Mouse (Mus musculus) gastrocnemius, postnatal 14 days (tissue): Measurements from ENCODE around the gene Itpk1. TPM values are rescaled to one million over a fixed set of nuclear protein-coding genes. Genes with fewer than 3 reads are reported as not detected.

ENCODE experiments used
- DNase-seq: peaks from one replicate; pipeline ENCODE4 v3.0.0; 2021; ENCODE audit warnings: mixed read lengths
- intact Hi-C: fragments of 180-260 bp; cut with DNase I; formaldehyde crosslinking; loops from one replicate; pipeline ENCODE4 v1.15.1; 2025; ENCODE audit warnings: low total_unique reads
- total RNA-seq, 2 experiments: library from RNA; stranded (reverse); gene quantifications; 2 replicates each; pipeline ENCODE4 v1.2.3; 2021

Gene Itpk1
- total RNA-seq, 2 experiments from 2014 or later, result 6.4 to 8.4 TPM

- DNase-seq, result no peak
- intact Hi-C loops, result loop anchor here (5.0 kb wide), 1 partner anchor 142 kb away; no protein-coding TSS in a partner anchor
Measured at GRCm38 (mm10) chr12:102719552-102720315, 15.0 kb upstream of the Itpk1 start.

- no peak for DNase-seq
- intact Hi-C loops, result loop anchor here (5.0 kb wide), 1 partner anchor 138 kb away; no protein-coding TSS in a partner anchor
Measured at GRCm38 (mm10) chr12:102714654-102715395, 10.1 kb upstream of the Itpk1 start.

- no peak for DNase-seq
- intact Hi-C loops, result no loop called here
Measured at GRCm38 (mm10) chr12:102714116-102714515, 9.4 kb upstream of the Itpk1 start.

- intact Hi-C loops, result no loop called here
- DNase-seq, result no peak
Measured at GRCm38 (mm10) chr12:102713153-102713865, 8.6 kb upstream of the Itpk1 start.

GRCm38 (mm10) chr12:102710851-102711375 lies 6.2 kb upstream of the Itpk1 start:
- no peak for DNase-seq
- intact Hi-C loops, result no loop called here

GRCm38 (mm10) chr12:102709896-102710295 lies 5.2 kb upstream of the Itpk1 start:
- intact Hi-C loops, result loop anchor here (5.0 kb wide), 1 partner anchor 128 kb away; no protein-coding TSS in a partner anchor
- DNase-seq, result no peak

- intact Hi-C loops, result loop anchor here (5.0 kb wide), 1 partner anchor 126 kb away; no protein-coding TSS in a partner anchor
- DNase-seq, result peak; percentile 36
Measured at GRCm38 (mm10) chr12:102708220-102708619, 3.5 kb upstream of the Itpk1 start.

GRCm38 (mm10) chr12:102706833-102707463 lies 2.2 kb upstream of the Itpk1 start:
- intact Hi-C loops, result loop anchor here (5.0 kb wide), 1 partner anchor 125 kb away; no protein-coding TSS in a partner anchor
- DNase-seq, result no peak

- no peak for DNase-seq
- intact Hi-C loops, result loop anchor here (5.0 kb wide), 1 partner anchor 124 kb away; no protein-coding TSS in a partner anchor
Measured at GRCm38 (mm10) chr12:102705906-102706640, 1.3 kb upstream of the Itpk1 start.

- peak; percentile 90 for DNase-seq
- intact Hi-C loops, result loop anchor here (5.0 kb wide), 1 partner anchor 123 kb away; no protein-coding TSS in a partner anchor
Measured at GRCm38 (mm10) chr12:102705216-102705871, 614 bp upstream of the Itpk1 start.

GRCm38 (mm10) chr12:102703921-102704408 lies 765 bp downstream of the Itpk1 start:
- DNase-seq, result no peak
- intact Hi-C loops, result no loop called here

GRCm38 (mm10) chr12:102703441-102703840 lies 1.3 kb downstream of the Itpk1 start:
- intact Hi-C loops, result no loop called here
- DNase-seq, result no peak

- intact Hi-C loops, result no loop called here
- DNase-seq, result no peak
Measured at GRCm38 (mm10) chr12:102703111-102703412, 1.7 kb downstream of the Itpk1 start.

GRCm38 (mm10) chr12:102702356-102703110 lies 2.2 kb downstream of the Itpk1 start:
- intact Hi-C loops, result no loop called here
- peak; percentile 83 for DNase-seq

GRCm38 (mm10) chr12:102701691-102702207 lies 3.0 kb downstream of the Itpk1 start:
- no peak for DNase-seq
- intact Hi-C loops, result no loop called here

- intact Hi-C loops, result no loop called here
- DNase-seq, result no peak
Measured at GRCm38 (mm10) chr12:102700453-102700852, 4.3 kb downstream of the Itpk1 start.

GRCm38 (mm10) chr12:102699156-102699555 lies 5.6 kb downstream of the Itpk1 start:
- intact Hi-C loops, result no loop called here
- DNase-seq, result no peak
